Mouse (Mus musculus) erythroblast, embryonic 14.5 days (primary cell): ENCODE measurements around the gene Sbds.

ENCODE experiments used
- GATA1 ChIP-seq: IDR thresholded peaks from 2 replicates; pipeline ENCODE4 v1.6.1; 2012; ENCODE audit warnings: low read length, inconsistent platforms, mixed read lengths
- TAL1 ChIP-seq: IDR thresholded peaks from 3 replicates; pipeline ENCODE4 v1.6.1; 2012; ENCODE audit warnings: low read length, inconsistent platforms, mixed read lengths

- TF ChIP-seq GATA1 (no peak), TAL1 (no peak)
These were observed 13.6 kb upstream of the Sbds start for GRCm38 (mm10) chr5:130268976-130269375.
